In genomic region chr17:94762405-94762804, GRCm38 (mm10) we compare ENCODE assay signal across 23 mouse cellular contexts. TPM values are rescaled to one million over a fixed set of nuclear protein-coding genes. Genes with fewer than 3 reads are reported as not detected.
DNase-seq lines count a peak whose midpoint lies in the region; ATAC-seq and TF ChIP-seq lines count a peak whose summit lies in the region.
"Had no signal": no experiment of that assay in that cellular context is flagged by ENCODE, and none has a peak within 500 bp of the region (broad histone marks: within the 10 kb centered on the region; RNA-seq: fewer than 3 reads in every experiment).

No protein-coding gene starts in this region.

- in situ Hi-C loops in CH12.LX (cut with MboI; ENCODE audit: low pct_ligation_motif_present, low pct_unique_long_range_greater_than_20kb, low sequenced_read_pairs) = no loop called here

- TF ChIP-seq POLR2A in CH12.LX (IDR thresholded peaks at IDR 0.05; ENCODE audit: low read depth, low read length) = no peak

- peak; percentile 77 for TF ChIP-seq EP300 in CH12.LX (IDR thresholded peaks at IDR 0.05; ENCODE audit: low read length)

- H3K4me1 ChIP-seq in CH12.LX (ENCODE audit: control insufficient read depth in 1 of 2, insufficient read depth in 2 of 2) = peaks cover 6 to 67% of the 10 kb centered on the region in 2 experiments
- H3K4me1 ChIP-seq in midbrain, embryonic 10.5 days = no peaks in the 10 kb centered on the region

- H3K4me3 ChIP-seq in CH12.LX (replicated peaks in 1 of 3; ENCODE audit: low read depth in 2 of 3, low read length in 2 of 3, poor library complexity in 1 of 3) = no peak overlapping the region
- no peak overlapping the region for H3K4me3 ChIP-seq in midbrain, embryonic 10.5 days

- H3K9me3 ChIP-seq in CH12.LX (replicated peaks; ENCODE audit: low read length) = no peaks in the 10 kb centered on the region
- H3K9me3 ChIP-seq in midbrain, embryonic 10.5 days (replicated peaks) = no peaks in the 10 kb centered on the region
- H3K9me3 ChIP-seq: G1E had no signal

- H3K79me2 ChIP-seq in CH12.LX (replicated peaks; ENCODE audit: control insufficient read depth, extremely low read depth, insufficient read depth, poor library complexity, severe bottlenecking) = no peaks in the 10 kb centered on the region; the same call in 1 of the 2 replicates

- 98% methylated on average over 3 of the region's 3 CpGs for WGBS in midbrain, embryonic 10.5 days

- H3K36me3 ChIP-seq in CH12.LX (replicated peaks in 1 of 2; ENCODE audit: control insufficient read depth in 1 of 2, insufficient read depth in 1 of 2, low read length in 1 of 2) = peaks cover 31 to 55% of the 10 kb centered on the region in 2 experiments
- H3K36me3 ChIP-seq in splenic B cell, adult 2 months (ENCODE audit: control insufficient read depth, insufficient read depth, low read length, poor library complexity, severe bottlenecking) = no peaks in the 10 kb centered on the region
- H3K36me3 ChIP-seq in midbrain, embryonic 10.5 days = peaks cover 92% of the 10 kb centered on the region

- no peak overlapping the region for H3K4me2 ChIP-seq in CH12.LX (ENCODE audit: insufficient read depth, low read depth, poor library complexity, severe bottlenecking)

- TF ChIP-seq RAD21 in CH12.LX (IDR thresholded peaks at IDR 0.05; ENCODE audit: low read depth, low read length) = no peak

- dilution Hi-C loops in CH12.LX (cut with MboI; ENCODE audit: extremely low pct_ligation_motif_present, extremely low pct_unique_long_range_greater_than_20kb, low sequenced_read_pairs) = no loop called here

- peak; percentile 18; the same call in 1 of the 2 replicates for ATAC-seq in megakaryocyte, adult 5-6 weeks (ENCODE audit: poor library complexity, severe bottlenecking)
- ATAC-seq: activated CD4-positive, CD25-positive, alpha-beta regulatory T cell, adult 4 months; CD4-positive, CD25-positive, alpha-beta regulatory T cell, adult 4 months; Patski had no signal

- DNase-seq in A20 (ENCODE audit: low read depth, low spot score) (peak; percentile 34), CH12.LX (ENCODE audit: extremely low read depth) (peak; percentile 82)
- DNase-seq in splenic B cell, adult 2 months (ENCODE audit: low read depth, low spot score) = peak; percentile 26
- no peak for DNase-seq in left cerebral cortex, adult 18-20 months (ENCODE audit: low spot score in 2 of 2)
- DNase-seq in midbrain, embryonic 10.5 days (ENCODE audit: low spot score) = no peak
- no peak for DNase-seq in lung, postnatal 14 days
- no peak for DNase-seq in adrenal gland, postnatal 36 days
- DNase-seq: adrenal gland, adult 2 months; adrenal gland, adult 8-10 months; adrenal gland, postnatal 10 days; adrenal gland, postnatal 14 days; adrenal gland, postnatal 25 days; B cell, adult 2 months; cerebellum, adult 11 months; cerebellum, adult 11-12 months; cerebellum, adult 18-20 months; cerebellum, adult 2 months; cerebellum, adult 8-10 months had no signal

- H3K9ac ChIP-seq in CH12.LX (ENCODE audit: insufficient read depth, low read depth) = no peak overlapping the region

- peak overlapping the region; percentile 79 for H3K27ac ChIP-seq in CH12.LX (ENCODE audit: insufficient read depth, low read depth)
- H3K27ac ChIP-seq in midbrain, embryonic 10.5 days (replicated peaks) = no peak overlapping the region

- no peak for TF ChIP-seq CTCF in CH12.LX (conservative IDR thresholded peaks at IDR 0.05 in 1 of 2, IDR thresholded peaks at IDR 0.05 in 1 of 2; ENCODE audit: low read depth in 2 of 2, low read length in 2 of 2)

- H3K27me3 ChIP-seq in CH12.LX (replicated peaks) = no peaks in the 10 kb centered on the region
- no peaks in the 10 kb centered on the region for H3K27me3 ChIP-seq in splenic B cell, adult 2 months (ENCODE audit: control insufficient read depth, insufficient read depth, low read length, poor library complexity, severe bottlenecking)
- no peaks in the 10 kb centered on the region for H3K27me3 ChIP-seq in midbrain, embryonic 10.5 days (ENCODE audit: low read depth, poor library complexity, severe bottlenecking)
- H3K27me3 ChIP-seq: Patski had no signal

TF ChIP-seq in CH12.LX, 34 proteins besides CTCF, POLR2A, EP300 and RAD21:
- TF ChIP-seq PAX5 (IDR thresholded peaks at IDR 0.05; ENCODE audit: low read length) = no peak
- no peak for TF ChIP-seq MAX (IDR thresholded peaks at IDR 0.05; ENCODE audit: low read length)
- TF ChIP-seq IRF4 (IDR thresholded peaks at IDR 0.05; ENCODE audit: low read depth, low read length) = peak; percentile 72; the same call in 1 of the 2 replicates
- TF ChIP-seq TBP (conservative IDR thresholded peaks at IDR 0.05; ENCODE audit: low read depth, low read length) = no peak
- TF ChIP-seq ELF1 (IDR thresholded peaks at IDR 0.05; ENCODE audit: low read depth, low read length) = no peak
- no peak for TF ChIP-seq MAFK (IDR thresholded peaks at IDR 0.05; ENCODE audit: insufficient replicate concordance, low read length)
- TF ChIP-seq ZNF384 (IDR thresholded peaks at IDR 0.05; ENCODE audit: low read depth, low read length) = no peak
- TF ChIP-seq SMC3 (IDR thresholded peaks at IDR 0.05; ENCODE audit: low read depth, low read length) = no peak
- TF ChIP-seq JUND (conservative IDR thresholded peaks at IDR 0.05; ENCODE audit: low read depth, low read length) = no peak
- TF ChIP-seq USF2 (conservative IDR thresholded peaks at IDR 0.05; ENCODE audit: low read depth, low read length) = no peak
- no peak for TF ChIP-seq MAZ (IDR thresholded peaks at IDR 0.05; ENCODE audit: low read depth, low read length)
- TF ChIP-seq MYC (IDR thresholded peaks at IDR 0.05; ENCODE audit: low read depth, low read length) = no peak
- no peak for TF ChIP-seq USF1 (IDR thresholded peaks at IDR 0.05; ENCODE audit: low read depth, low read length)
- no peak for TF ChIP-seq POLR2AphosphoS2 (IDR thresholded peaks at IDR 0.05; ENCODE audit: low read depth, low read length)
- no peak for TF ChIP-seq HCFC1 (IDR thresholded peaks at IDR 0.05; ENCODE audit: low read depth, low read length)
- TF ChIP-seq ETS1 (conservative IDR thresholded peaks at IDR 0.05; ENCODE audit: low read depth, low read length) = peak; percentile 62
- TF ChIP-seq JUN (IDR thresholded peaks at IDR 0.05; ENCODE audit: insufficient read depth, low read depth, low read length) = peak; percentile 29; the same call in 1 of the 2 replicates
- TF ChIP-seq MXI1 (IDR thresholded peaks at IDR 0.05; ENCODE audit: low read depth, low read length) = no peak
- TF ChIP-seq ZMIZ1 (IDR thresholded peaks at IDR 0.05; ENCODE audit: low read depth, low read length) = no peak
TF ChIP-seq in CH12.LX: peak in this region for 3.

RNA-seq across cellular contexts. Expression of gene Mettl4, which starts 12.6 kb away (rescaled TPM):
- total RNA-seq in CH12.LX (2012; rRNA removed) (22.9 and 23.4 TPM in 2 replicates), CH12.LX (2014; rRNA removed) (23.3 and 24.4 TPM in 2 replicates)
- 12.3 and 12.4 TPM in 2 replicates for polyA plus RNA-seq in CH12.LX (2012; ENCODE audit: insufficient read length, low read depth)
- total RNA-seq in megakaryocyte, adult 5-6 weeks (2015) = 14.5 and 15.6 TPM in 2 replicates
- total RNA-seq in megakaryocyte, adult 5-6 weeks (2017) = 14.4 and 15.2 TPM in 2 replicates
- total RNA-seq in left cerebral cortex, adult 18-20 months (2021) = 10 to 100 TPM; 14.6 to 15.1 TPM
- polyA plus RNA-seq in midbrain, embryonic 10.5 days (2016; fragmentation: Nextera tagmentation; extraction: Ambion mirVana) = 25.4 and 26.3 TPM in 2 replicates
- 10 to 100 TPM; 14.2 to 17.4 TPM for total RNA-seq in adrenal gland, postnatal 36 days (2021)

Comparison
In these comparisons a context has a peak if more than half of its experiments do, and no peak if none do; other contexts are left out.
1. DNase-seq: peak in A20 (single experiment), CH12.LX (single experiment) and splenic B cell, adult 2 months (single experiment); none in left cerebral cortex, adult 18-20 months (0 of 2), midbrain, embryonic 10.5 days (single experiment), lung, postnatal 14 days (single experiment) and adrenal gland, postnatal 36 days (0 of 2).